Mouse (Mus musculus) thymus, postnatal 14 days (tissue): Measurements from ENCODE around the gene Runx1.
A peak's percentile ranks its signal among the peaks of the same experiment; 100 is the strongest.

Experiments
- DNase-seq: peaks from one replicate; pipeline ENCODE4 v3.0.0; 2021

Gene Runx1

DNA sequence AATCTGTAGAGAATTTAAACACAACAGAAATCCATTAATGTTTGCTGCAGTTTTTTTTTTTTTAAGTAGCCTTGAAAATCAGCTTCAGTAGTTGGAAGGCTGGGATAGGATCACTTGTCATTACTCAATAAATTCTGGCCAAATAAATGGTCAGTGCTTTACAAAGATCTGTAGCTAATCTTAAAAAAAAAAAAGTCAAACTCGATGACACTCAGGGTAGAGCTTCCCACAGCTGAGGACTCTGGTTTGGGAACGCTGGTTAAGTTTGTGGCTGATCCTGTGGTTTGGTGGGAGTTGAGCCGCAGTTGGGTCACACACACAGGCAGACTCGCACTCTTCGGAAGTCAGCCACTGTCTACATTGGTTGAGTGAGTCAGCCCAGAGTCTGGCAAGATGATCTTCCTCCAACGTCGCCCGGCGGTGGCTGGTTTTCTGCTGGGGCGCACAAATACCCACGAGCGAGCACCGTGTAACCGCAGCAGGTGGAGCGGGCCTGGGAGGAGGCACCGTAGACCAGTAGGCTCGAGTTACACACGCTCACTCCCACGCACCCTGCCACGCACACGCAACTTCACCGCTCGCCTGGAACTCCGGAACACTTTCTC is 129.4 kb downstream of the Runx1 start:
- DNase-seq, result peak; percentile 81

DNA sequence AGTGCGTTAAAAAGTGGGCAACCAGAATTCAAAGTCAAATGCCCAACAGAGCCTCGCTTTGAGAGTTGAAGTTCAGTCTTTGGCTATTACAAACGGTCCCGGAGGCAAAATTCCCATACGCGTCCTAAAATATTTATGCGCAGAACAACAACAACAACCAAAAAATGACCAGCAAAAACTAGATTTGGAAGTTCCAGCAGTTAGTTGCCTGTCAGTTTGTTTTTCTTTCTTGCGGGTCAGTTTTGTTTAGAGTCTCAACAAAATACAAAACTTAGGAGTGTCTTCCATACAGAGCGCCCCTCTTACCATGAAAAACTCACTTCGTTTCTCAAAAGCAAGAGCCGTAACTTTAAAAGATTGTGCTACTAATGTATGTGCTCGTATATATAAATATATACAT is 130.0 kb downstream of the Runx1 start:
- no peak for DNase-seq

DNA sequence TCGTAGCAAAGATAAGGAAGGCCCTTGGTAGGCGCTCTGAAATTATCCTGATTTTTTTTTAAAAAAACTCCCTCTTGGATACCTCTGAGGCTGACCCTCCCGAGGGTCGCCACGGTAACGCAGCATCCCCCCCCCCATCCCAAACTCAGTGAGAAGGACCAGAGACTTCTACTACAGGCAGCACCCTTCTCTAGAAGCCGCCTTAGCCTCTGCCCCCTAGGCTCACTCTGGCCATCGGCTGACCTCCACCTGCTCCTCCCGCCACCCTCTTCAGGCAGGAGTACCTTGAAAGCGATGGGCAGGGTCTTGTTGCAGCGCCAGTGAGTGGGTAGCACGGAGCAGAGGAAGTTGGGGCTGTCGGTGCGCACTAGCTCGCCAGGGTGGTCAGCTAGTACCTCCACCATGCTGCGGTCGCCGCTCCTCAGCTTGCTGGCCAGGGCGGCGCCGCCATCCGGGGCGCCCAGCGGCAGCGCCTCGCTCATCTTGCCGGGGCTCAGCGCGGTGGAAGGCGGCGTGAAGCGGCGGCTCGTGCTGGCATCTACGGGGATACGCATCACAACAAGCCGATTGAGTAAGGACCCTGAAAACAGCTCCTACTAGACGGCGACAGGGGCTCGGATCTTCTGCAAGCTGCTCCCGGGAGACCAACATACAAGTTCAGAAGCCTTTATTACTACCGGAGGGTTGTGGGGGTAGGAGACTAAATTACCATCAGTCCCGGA is 130.6 kb downstream of the Runx1 start:
- DNase-seq, result peak; percentile 53

DNA sequence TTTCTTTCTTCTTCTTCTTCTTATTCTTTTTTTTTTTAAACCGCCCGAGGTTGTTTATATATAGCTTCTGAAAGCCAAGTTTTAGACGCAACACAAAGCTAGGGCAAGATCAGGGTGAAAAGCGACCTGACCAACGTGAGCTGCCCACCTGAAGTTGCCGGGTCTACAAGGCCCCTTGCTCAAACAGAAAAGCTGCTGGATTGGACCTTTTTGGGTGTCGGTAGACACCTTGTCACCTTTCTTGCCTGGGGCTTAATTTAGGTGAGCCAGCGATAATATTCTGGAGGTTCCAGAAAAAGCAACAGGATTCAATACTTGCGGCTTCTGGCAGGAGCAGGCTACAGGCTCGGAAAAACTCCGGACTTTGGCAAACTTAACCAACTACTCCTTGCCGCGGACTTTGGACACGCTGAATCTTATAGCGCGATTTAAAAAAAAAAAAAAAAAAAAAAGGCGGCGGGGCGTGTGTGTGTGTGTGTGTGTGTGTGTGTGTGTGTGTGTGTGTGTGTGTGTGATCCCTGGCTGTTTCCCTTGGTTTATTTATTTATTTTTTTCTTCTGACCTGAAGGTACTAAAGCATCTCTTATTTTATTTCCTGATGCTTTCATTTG is 131.3 kb downstream of the Runx1 start:
- DNase-seq, result no peak

DNA sequence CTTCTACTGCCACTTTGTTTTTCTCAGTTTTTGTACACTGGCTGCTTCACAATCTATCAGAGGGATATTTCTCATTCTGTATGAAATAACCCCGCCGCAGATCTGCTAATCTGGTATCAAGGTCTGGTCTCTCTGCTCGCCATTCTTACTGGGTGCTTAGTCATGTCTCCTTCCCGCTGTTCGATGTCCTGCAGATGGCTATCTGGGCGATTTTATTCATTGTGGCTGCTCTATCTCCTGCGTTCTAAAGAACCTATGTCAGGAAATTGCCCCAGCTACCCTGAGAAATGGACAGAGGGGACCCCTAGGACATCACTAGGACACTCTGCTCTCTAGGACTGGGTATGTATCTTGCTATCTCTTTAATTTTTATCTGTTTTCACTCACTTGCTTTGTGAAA is 135.2 kb downstream of the Runx1 start:
- DNase-seq, result no peak

DNA sequence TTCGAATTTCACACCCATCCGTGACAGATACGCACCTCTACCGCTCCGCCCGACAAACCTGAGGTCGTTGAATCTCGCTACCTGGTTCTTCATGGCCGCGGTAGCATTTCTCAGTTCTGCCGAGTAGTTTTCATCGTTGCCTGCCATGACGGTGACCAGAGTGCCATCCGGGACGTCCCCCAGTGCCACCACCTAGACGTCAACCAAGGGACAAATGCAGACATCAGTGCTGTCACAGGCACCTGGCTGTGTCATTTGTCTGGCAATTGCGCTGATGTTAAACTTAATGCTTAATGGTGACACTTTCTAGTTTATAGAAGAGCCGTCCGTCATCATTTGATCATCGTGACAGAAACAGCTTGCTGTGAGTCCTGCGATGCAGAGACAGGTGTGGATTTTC is 137.0 kb downstream of the Runx1 start:
- DNase-seq, result no peak

DNA sequence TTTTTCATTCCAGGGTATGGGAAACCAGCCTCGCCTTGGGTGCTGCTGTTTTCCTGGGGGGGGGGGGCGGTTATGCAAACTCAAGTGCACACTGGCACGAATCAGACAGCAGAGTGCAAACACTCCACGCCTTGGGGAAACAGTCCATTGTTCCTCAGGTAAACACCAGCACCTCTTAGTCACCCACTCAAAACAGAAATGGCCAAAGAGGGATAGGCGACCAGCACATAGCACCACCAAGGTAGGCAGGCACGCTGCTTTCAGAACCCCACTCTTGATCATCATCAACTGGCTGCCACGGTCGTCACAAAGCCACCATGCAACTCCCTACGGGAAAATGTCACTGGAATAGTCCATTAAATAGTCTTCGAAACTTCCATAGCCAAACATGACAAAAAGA is 139.0 kb downstream of the Runx1 start:
- no peak for DNase-seq

DNA sequence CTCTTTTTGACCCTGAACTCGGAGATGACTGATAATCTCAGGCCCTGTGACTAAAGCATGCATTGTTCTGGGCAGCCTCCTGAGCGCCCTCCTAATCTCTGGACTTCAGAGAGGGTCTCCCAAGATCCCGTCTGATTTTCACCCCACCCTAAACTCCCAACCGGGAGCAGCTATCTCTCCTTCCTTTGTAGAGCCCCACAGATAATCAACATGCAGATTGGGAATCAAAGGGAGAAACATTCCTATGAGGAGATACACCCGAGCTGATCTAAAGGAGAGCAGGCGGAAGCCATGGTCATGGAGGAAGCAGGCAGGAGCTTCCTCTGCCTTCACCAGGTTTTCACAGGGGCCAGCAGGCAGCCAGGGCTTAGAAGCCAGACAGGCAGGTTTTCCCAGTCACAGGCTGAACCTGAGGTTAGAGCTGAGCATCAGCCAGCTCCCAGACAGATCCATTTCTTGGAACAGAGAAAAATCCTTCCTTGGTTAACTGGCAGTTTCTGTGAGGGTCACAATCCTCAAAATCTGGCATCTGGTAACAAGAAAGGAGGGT is 140.1 kb downstream of the Runx1 start:
- no peak for DNase-seq

DNA sequence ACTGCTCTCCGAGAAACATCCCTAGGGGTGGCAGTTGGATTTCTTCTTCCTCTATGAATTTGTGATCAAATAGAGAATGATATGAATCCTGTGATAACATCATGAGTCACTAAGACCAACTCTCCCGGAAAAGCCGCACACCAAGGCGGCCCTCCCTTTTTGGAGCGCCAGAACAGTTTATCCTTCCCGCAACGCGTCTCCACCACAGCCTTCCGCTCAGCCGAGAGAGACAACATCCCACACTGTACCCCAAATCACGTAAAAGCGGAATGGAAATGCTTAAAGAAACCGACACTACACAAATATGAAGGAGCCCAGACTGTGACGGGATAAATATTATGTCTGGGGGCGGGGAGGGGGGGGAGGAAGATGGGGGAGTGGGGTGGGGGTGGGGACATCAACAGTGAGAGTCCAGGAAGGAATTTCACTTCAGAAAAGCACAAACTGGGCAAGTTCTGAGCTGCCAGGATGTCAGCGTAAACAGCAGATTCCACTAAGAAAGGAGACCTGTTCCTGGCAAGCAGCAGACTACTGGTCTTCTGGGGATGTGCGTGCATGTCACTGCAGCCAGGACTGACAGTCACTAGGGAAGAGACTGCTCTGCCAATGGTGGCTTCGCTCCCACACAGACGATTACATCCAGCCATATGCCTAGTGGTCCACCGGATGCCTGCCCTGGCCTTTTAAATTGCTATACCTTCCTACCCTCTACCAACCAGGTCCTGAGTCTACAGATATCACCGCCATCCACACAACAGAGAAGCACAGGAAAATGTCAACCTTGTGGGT is 141.3 kb downstream of the Runx1 start:
- no peak for DNase-seq

DNA sequence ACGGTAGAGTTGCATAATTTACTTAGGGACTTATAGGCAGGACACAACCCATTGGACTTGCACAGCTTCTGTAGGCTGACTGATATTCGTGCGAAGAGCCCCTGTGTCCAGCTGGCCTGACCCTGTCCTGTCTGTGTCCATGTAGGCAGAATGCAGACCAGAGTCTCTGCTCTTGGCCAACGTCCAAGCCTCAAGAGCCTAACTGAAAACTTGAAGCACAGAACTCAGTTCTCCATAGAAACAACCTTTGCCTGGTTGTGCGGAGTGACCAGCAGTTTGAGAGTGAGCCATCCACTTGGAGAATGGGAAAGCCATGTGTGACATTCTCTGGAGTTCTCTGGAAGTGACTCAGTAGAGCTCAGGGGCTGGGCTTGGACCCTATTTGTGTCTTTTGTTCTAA is 149.3 kb downstream of the Runx1 start:
- DNase-seq, result no peak

DNA sequence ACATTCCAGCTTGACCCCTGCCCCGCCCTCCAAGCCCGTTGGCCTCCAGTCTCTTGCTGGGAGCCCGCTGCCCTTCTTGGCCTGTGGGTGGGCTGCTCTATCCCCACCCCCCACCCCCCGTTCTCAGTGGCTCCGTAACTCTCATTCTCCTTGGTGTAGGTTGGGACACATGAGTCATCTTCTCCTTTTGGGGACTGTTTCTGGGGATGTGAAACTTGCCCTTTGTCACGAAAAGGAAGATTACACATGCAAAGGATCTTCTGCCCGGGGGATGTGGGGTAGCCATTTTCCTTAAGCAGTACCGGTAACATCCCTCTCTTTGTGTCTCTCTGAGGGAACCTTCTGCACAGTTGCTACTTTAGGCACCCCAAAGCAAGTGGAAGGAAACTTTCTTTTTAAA is 150.3 kb downstream of the Runx1 start:
- no peak for DNase-seq

DNA sequence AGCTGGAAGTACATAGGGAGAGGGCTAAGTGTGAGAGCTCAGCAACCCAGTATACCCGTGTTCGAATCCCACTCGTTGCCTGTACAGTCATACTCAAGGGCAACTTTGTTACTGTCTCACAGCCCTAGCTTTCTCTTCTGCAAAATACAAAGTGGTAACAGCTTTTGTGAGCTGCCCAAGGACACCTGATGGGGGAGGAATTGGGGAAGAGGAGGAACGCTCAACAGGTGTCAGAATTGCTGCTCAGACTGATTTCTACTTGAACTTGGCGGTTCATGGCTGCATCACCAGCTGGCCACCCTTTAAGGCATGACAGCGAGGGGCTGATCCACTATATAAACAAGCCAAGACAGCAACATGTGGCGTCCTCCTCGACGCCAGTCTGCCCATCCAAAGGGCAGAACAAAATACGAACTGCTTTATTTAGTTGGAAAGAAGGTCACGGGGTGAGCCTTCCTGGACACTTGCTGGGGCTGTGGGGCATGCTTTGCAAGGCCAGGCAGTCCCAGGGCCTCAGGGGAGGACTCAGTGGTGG is 151.0 kb downstream of the Runx1 start:
- DNase-seq, result no peak

DNA sequence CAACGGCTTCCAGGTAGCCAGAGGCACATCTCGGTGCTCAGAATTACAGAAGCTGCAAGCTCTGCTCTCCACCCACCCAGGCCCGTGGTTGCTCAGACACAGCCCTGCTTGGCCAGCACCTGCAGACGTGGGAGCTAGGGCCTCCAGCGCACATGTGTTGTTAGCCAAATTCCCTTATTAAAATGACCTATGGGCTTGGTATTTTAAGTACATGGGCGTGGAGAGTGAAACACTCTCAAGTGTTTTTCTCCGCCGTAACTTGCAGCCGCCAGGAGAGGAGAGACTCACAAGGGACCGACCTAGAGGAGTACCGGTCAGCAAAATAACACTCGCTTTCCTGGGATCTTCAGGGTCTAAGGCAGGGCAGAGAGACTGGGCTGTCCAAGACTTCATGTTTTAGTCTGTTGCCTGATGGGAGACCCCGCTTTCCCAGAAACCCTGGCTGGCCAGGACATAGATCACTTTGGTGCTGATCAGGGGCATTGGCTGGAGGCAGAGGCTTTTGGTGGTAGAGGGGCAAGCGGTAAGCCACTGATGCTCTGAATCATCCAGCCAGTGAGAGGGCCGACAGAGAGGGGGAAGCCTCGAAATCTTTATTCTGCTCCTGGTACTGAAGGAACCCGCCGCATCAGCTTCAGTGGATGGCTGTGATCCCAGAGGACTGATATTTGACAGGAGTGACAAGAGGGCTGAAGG is 151.7 kb downstream of the Runx1 start:
- no peak for DNase-seq

DNA sequence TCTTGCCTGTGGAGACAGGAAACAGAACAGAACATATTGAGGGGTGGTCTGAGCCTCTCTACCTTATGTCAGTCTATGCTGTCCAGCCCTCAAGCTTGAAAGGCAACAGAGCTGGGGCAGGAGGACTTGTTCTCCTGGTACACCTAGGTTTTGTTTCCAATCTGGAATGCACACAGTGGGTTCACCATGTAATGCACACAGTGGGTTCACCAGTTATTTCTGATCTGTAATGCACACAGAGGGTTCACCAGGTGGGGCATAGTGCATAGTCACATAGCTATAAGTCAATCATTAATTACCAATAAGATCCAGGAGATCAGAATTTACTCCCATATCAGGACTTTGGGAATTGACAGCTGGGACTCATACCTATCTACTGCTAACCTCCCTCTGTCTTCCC is 157.1 kb downstream of the Runx1 start:
- no peak for DNase-seq

DNA sequence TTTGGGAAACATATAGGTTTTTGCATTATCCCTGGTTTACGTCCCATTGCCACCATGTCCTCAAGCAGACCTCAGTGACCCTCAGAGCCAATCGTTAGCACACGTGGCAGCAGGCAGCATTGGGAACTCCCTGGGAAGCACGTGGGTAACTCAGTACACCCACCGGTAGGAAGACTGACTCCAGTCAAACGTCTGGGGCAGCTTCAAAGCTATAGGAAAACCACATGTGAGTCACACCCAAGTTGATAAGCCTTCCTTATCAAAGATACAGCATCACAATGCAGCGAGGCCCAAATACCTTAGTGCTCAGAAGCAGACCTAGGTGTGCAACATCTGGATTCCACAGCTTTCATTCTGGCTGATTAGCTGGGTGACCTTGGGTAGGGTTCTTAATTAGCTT is 164.2 kb downstream of the Runx1 start:
- no peak for DNase-seq

DNA sequence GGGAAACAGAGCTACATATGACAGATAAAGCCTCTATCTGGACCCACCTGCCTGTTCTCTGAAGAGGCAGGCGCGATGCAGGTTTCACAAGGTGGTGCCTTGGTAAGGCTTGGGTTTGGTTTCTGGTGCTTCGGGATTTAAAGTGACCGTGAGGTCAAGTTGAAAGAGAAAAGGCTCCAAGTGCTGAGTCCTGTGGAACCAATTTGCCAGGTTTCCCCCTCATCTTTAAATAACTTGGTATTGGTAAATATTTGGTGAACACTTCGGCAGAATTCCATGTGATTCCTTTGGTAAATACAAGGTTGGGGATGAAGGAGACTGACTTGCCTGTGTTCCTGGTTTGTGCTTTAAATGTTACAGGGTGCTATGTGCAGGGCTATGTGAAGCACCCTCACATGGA is 169.2 kb downstream of the Runx1 start:
- DNase-seq, result no peak

DNA sequence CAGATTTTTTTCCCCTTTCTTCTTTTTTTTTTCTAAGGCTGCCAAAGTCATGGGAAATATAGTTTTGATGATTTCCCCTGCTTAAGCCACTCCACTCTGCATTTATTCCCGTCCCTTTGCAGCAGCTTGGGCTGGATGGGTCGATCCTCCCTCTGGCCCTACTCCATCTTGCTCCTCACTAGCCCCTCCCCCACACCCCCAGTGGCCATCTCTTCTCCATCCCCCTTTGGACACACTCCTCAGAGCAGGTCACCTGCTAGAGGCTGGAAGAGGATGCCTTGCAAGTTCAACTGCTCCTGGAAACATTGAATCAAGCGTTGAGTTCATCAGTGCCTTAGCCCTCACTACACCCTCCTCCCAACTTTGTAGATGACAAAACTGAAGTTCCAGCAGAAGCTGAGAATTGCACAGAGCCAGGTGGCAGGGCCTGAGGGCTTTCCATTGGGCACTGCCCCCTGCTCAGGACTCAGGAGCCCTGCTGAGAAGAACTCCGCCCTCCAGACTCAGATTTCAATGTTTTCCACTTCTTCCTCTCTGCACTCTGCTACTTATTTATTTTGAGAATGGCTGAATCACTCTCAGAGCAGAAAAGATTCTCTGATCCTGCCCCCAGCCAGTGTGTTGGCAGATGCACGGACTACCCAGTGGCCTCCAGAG is 171.5 kb downstream of the Runx1 start:
- no peak for DNase-seq

DNA sequence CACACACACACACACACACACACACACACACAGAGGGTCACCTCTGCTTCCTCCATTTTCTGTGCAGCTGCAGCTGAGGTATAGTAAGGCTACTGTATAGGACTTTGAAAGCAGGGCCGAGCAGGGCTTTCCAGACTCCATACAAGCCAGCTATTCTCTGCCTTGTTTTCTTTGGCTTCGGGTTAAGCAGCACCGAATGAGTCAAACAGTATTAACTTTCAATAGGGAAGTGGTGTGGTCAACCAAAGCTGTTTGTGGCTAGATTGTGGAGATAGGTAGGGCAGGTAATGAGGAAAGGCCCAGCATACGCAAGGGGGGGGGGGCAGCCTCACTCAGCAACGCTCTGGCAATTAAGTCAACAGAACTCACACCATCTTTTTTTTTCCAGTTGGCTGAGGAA is 172.1 kb downstream of the Runx1 start:
- DNase-seq, result no peak

DNA sequence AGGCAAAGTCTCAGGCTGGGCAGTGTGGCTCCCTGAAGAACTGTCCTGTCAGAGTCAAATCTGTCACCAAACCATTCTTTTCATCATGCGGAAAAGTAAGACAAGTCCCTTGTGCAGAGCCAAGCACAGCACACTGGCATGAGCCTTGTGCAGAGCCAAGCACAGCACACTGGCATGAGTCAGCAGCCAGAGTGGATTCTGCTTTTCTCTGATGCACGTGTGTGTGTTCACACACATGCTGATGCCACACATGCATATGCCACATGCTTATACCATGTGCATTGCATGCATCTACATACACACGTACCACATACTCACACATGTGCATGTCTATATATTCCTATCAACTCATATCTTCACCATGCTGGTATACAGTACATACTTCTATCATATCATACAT is 174.7 kb downstream of the Runx1 start:
- DNase-seq, result no peak

DNA sequence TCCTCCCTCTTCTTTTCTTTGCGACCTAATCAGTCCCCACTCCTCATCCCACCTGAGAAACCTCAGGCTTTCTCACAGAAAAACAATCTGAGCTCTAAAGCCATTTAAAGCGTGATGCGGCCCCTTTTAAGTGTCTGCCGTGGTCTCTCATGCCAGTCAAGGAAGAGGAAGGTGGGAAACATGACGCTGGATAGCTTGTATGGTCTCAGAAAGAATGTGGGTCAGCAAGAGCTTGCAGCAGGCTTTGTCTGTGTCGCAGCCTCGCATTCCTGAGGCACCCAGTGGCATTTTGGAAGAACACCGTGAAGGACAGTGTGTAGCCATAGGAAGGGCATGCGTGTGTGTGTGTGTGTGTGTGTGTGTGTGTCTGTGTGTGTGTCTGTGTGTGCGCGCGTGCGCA is 179.8 kb downstream of the Runx1 start:
- DNase-seq, result no peak

DNA sequence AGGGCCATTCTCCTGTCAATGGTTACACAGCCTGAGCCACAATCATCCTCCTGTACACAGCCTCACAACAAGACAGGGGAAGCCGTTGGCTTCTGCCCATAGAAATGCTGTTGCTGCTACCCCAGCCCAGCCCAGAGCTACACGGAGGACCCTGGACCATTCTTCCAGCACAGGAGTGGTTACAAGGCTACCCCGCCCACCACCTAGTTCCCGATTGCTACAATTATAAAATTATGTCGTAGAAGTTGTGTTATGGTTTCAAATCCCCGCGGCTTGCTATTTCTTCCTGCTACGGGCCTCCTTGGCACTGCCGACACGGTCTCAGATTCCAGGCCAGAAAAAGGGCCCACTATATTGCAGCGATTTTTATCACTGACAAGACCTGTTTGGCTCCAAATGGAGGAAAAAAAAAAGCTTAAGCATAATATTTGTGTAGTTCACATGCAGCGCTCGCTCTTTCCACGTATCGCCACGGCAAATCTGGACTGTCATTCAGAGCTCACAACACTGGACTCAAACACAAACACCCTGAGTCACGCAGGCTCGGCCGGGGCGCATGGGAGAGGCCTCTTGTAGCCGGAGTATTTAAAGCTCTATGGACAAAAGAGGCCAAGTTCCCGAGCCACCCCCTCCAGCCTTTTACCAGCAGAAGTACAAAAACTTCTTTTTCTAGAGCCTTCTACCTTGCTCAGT is 180.4 kb downstream of the Runx1 start:
- DNase-seq, result no peak
